Mouse (Mus musculus): Measurements from ENCODE around the gene 2010300C02Rik.

- TF ChIP-seq GATA1 (IDR thresholded peaks at IDR 0.05; ENCODE audit: borderline replicate concordance, low read length) (no peak), FLI1 (IDR thresholded peaks at IDR 0.05; ENCODE audit: low read length) (no peak)
Measured at GRCm38 (mm10) chr1:37602268-37602667, 117.6 kb downstream of the 2010300C02Rik start.
